Mouse (Mus musculus) fat pad, adult 2 months (tissue): Measurements from ENCODE around the gene Rbfox1.

Source experiments
- DNase-seq: peaks from one replicate; pipeline ENCODE4 v3.0.0-alpha.2; 2011; ENCODE audit warnings: low read depth, low spot score; ENCODE audit errors: extremely low read depth

Rbfox1 gene

DNA sequence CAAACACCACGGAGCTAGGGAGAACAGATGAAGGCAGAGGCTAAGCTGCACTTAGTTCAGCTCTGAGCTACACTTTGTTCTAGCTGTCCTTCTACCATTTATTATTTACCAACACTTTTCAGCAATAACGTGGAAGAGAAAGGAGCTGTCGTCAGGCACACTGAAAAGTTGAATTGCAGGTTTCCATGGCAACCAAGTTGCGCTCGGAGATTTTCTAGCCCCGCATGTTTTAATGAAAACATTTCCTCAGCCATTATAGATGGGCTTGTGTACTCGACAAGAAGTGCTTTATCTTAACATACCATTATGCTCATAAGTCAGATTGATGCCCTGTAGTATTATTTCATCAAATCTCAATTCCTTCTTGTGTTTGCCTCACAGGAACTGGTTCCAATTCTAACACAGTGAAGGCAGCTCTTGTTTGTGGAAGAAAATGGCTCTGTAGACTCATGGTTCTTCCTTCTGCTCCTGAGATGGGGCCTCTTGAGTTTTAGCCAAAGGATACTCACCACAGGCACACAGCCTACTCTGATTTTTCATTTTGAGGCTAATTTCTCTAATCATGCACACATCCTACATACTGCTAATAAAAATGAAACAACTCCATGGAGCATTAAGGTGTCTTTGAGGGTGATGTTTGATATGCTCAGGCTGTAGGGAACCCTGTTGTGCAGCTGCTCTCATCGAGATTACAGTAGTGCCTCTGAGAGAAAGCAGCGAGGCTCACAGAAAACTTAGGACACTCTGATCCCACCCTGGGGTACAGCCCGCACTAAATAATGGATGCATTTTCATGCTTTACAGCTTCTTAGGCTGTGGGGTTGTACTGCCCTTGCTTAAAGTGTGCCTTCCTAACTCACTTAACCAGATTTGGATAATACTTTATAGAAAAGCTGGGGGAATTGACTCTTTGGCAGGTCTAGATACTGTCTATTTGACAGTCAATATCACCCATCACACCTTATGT, 107.2 kb downstream of the Rbfox1 start:
- DNase-seq, result no peak

DNA sequence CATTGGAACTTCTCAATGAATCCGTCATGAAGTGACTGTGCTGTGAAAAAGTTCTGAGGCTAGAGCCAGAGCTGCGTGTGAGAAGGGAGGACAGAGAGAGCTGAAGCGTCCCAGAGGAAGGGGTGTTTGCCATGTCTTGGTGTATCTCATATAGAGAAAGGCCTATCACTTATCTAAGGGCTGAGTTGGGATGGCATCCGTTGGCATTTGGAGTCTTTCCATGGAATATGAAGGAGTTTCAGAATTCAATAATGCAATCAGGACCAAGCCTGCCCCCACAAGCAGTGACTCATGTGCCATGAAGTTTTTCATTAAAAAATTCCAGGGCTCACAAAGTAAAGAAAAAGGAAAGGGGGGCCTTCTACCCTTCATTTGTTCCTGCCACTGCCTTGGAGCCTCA, 112.0 kb downstream of the Rbfox1 start:
- DNase-seq, result no peak

GRCm38 (mm10) chr16:5997651-5998050, 112.5 kb downstream of the Rbfox1 start:
- no peak for DNase-seq

- no peak for DNase-seq
Measured at GRCm38 (mm10) chr16:6000016-6000415, 114.9 kb downstream of the Rbfox1 start.

DNA sequence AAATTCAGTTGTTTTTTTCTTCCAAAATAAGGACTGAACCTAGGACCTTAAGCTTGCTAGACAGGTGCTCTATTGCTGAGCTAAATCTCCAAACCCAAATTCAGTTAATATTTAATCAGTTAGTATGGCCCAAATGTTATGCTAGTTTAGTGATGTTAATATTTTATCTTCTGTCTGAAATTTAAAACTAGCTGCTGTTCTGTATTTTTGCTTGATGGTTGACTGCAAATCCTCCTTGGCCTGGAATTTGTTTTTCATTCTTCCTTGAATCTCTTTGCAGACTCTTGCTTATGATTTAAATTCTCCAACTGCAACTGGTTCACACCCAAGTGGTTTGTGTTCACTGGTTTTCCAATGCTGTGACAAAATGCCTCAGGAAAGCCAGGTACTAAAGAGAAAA, 121.8 kb downstream of the Rbfox1 start:
- DNase-seq, result no peak

DNA sequence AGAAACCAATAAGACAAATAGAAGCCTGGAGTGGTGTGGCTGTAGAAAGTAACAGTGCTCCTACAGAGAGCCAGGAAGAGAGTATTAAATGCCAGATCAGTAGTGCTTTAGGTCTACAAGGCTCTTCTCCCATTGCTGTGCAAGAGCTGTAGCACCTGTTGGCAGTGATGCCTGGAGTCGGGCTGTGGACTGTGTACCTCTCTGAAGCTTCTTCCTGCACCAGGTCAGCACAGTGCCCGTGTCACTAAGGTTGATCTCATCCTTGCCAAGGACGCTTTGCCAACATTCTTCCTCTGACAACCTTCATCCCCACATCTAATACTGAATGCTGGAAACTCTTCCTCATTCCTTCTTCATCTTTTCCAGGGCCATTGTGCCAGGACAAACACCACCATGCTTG, 127.7 kb downstream of the Rbfox1 start:
- DNase-seq, result no peak

DNA sequence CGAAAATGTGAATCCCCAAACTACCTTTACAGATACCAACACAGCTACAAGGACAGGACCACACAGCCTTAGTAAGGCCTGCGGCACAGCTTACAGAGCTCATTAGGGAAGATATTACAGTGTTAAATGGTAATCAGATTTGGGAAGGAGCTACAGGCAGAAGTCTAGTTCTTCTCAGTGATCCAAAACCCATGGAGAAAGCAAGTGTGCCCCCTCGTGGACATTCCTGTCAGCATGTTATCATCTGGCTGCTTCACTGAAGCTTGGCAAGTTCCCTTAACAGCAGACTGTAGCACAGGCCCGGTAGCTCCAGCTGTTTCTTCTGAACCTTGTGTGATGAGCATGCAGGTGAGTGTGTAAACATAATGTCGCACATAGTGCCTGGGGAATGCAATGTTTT, 133.5 kb downstream of the Rbfox1 start:
- no peak for DNase-seq

- DNase-seq, result no peak
Measured at GRCm38 (mm10) chr16:6019361-6019760, 134.2 kb downstream of the Rbfox1 start.

GRCm38 (mm10) chr16:6031280-6031679, 146.1 kb downstream of the Rbfox1 start:
- DNase-seq, result no peak

GRCm38 (mm10) chr16:6032563-6032962, 147.4 kb downstream of the Rbfox1 start:
- no peak for DNase-seq

DNA sequence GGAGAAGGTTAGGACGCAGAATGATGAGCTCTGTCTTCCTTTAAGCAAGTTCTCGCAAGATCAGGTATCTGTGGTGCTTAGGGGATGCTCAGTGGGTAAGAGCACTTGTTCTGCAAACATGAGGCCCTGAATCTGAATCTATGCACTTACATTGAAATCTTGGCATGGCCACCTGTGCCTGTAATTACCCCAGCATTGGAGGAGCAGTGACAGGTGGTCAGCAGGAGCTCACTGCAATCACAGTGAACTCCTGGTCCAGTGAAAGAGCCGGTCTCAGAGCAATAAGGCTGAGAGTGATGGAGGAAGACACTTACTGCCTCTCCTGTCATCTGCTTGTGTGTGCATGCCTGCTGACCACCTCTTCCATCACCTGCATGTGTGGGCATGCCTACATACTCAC, 149.7 kb downstream of the Rbfox1 start:
- DNase-seq, result no peak

GRCm38 (mm10) chr16:6037009-6037408, 151.9 kb downstream of the Rbfox1 start:
- DNase-seq, result no peak

GRCm38 (mm10) chr16:6042766-6043165, 157.6 kb downstream of the Rbfox1 start:
- no peak for DNase-seq

DNA sequence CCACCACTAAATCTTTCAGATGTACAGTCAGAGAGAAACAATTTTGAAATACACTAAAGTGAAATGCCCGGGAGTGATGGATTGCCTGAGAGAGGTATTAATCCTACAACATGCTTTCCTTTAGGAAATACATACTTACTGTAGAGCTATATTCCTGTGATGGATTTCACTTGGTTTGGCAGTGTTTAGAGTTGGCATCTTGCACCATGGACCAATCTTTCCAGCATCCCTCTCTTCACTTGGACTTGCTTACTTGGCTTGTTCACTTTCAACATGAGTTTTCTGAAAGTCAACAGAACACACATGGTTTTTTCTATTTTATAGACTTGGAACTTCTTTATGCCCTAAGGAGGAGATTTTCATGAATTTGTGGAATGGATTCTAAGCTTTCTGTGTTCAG, 163.4 kb downstream of the Rbfox1 start:
- DNase-seq, result no peak

GRCm38 (mm10) chr16:6062495-6062894, 177.3 kb downstream of the Rbfox1 start:
- DNase-seq, result no peak

- DNase-seq, result no peak
Measured at GRCm38 (mm10) chr16:6065481-6065880, 180.3 kb downstream of the Rbfox1 start.

GRCm38 (mm10) chr16:6075442-6076050, 190.4 kb downstream of the Rbfox1 start:
- no peak for DNase-seq

DNA sequence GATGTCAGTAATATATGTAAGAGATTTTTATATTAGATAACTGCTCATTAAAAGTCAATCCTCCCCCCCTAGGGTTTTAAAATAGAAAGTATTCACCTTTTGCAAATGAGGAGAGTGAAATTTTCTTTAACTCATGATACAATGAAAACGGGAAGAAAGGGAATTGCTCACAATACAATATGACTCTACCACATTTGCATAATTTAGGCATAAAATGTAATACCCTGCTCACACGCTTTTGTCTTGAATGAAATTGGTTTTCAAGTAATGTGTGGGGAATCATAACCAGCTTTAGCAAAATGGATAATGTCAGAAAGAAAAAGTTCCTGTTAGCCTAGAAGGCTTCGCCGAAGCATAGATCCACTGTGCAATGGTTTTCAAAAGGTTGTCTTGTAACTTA, 193.9 kb downstream of the Rbfox1 start:
- no peak for DNase-seq

DNA sequence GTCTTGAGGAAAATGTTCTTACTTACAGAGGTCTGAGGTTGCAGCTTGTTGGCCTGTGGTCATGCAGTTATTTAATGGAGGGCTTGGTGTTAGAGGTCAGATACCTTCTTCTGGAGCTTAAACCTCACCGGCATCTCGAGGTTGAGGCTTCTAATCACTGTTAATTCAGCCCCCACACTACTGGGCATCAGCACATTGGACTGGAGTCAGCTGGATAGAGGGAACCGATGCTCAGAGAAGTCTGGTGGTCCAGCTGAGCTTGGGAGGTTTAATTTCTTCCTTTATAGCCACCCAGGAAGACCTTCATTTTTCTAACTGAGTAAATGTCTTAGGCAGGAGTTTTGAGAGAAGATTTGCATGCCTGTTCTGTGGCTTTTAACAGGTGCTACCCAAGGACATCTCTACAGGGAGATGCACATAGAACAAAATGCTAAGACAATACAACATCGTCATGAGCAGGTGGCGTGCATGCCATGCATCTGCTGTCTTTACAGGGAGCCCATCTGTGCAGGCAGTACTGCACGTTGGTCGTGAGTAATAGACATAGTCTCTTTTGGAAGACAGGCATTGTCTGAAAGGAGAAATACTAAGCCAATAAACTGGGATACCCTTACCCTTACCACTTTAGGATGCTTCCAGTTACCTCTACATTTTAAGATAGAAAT, 199.7 kb downstream of the Rbfox1 start:
- DNase-seq, result no peak

- no peak for DNase-seq
Measured at GRCm38 (mm10) chr16:6086200-6086599, 201.0 kb downstream of the Rbfox1 start.

DNA sequence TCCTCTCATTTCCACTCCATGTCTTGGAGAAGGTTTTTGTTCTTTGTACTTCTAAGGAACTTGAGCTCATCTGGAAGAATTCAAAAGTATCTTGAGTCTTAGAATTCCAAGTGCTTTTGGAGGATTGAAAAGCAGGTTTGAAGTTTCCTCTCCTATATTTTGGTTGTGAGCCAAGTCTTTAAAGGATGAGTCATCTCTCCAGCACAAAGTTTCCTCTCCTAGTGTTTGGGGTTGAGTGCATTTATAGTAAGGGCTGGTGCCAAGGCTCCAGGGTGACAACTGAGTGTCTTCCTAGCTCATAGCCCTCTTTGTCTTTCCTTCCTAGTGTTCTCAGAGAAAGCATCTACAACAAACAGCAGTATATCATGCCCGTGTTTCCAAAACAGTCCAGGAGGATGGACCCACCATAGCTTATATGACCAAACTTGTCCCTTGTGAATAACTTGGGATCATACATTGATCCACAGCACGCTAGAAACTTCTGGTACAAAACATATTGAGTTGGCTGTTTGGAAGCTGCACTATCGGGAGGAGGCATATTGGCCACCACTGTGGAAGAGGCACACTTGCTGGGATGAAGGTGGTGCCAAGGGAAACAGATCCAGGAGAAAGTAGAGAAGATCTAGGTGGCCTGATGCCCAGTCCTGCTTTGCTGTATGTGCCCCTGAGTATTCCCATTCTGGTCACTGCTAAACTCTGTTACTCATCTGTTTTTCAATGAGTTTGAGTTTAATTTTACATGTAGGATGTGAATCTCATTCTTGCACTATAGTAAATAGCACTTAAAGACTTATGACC, 206.4 kb downstream of the Rbfox1 start:
- no peak for DNase-seq
